Mouse (Mus musculus) erythroblast, embryonic 14.5 days (primary cell): Measurements from ENCODE around the gene Ift52.

Experiments
- GATA1 ChIP-seq: IDR thresholded peaks from 2 replicates; pipeline ENCODE4 v1.6.1; 2012; ENCODE audit warnings: low read length, inconsistent platforms, mixed read lengths
- TAL1 ChIP-seq: IDR thresholded peaks from 3 replicates; pipeline ENCODE4 v1.6.1; 2012; ENCODE audit warnings: low read length, inconsistent platforms, mixed read lengths

GRCm38 (mm10) chr2:162999744-163000143 is 17.4 kb upstream of the Ift52 start:
- no peak for TF ChIP-seq GATA1
- TF ChIP-seq TAL1, result no peak
